Mouse (Mus musculus): ENCODE results near the gene Astn2. TPM values are rescaled to one million over a fixed set of nuclear protein-coding genes. Genes with fewer than 3 reads are reported as not detected.

The Astn2 gene
- polyA plus RNA-seq, 1 experiment, result 1.1 TPM

GRCm38 (mm10) chr4:65976251-65976650 is 428.2 kb downstream of the Astn2 start:
- Histone ChIP-seq H3K4me1 (ENCODE audit: control insufficient read depth, insufficient read depth, low read length) (no peaks in the 10 kb centered on the region), H3K27ac (ENCODE audit: control insufficient read depth, insufficient read depth, low read depth, low read length, poor library complexity) (no peak overlapping the region), H3K4me3 (replicated peaks; ENCODE audit: control insufficient read depth, low read depth, low read length) (no peak overlapping the region)
- TF ChIP-seq POLR2A (IDR thresholded peaks at IDR 0.05; ENCODE audit: borderline replicate concordance, control insufficient read depth, low read depth, low read length), result no peak
- no peak for TF ChIP-seq CTCF (IDR thresholded peaks at IDR 0.05; ENCODE audit: control insufficient read depth, insufficient read depth, low read length)
- 73% methylated on average over 3 of the region's 3 CpGs for WGBS

- H3K4me3 ChIP-seq (replicated peaks; ENCODE audit: control insufficient read depth, low read depth, low read length), result no peak overlapping the region
- no peak overlapping the region for H3K27ac ChIP-seq (ENCODE audit: control insufficient read depth, insufficient read depth, low read depth, low read length, poor library complexity)
- 84% methylated on average over 1 of the region's 1 CpGs for WGBS
- TF ChIP-seq POLR2A (IDR thresholded peaks at IDR 0.05; ENCODE audit: borderline replicate concordance, control insufficient read depth, low read depth, low read length), result no peak
- no peak for TF ChIP-seq CTCF (IDR thresholded peaks at IDR 0.05; ENCODE audit: control insufficient read depth, insufficient read depth, low read length)
- no peaks in the 10 kb centered on the region for H3K4me1 ChIP-seq (ENCODE audit: control insufficient read depth, insufficient read depth, low read length)
These were observed 432.0 kb downstream of the Astn2 start for GRCm38 (mm10) chr4:65972395-65972794.

DNA sequence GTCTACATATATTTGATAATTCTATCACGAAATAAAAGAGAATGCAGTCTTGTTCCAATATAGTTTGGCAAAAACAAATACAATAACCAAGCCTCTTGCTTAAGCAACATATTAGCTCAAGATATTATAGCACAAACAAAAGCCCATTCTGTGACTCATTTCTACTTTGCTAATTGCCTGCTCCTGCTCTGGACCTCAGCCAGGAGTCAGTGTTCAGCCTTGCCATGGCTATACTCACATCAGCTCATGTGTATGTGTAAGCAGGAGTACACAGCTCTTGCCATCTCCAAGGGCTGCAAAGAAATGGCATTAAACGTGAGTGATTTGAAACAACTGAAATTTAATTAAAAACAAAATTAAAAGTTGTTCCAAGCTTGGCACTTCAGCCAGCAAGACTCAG is 435.1 kb downstream of the Astn2 start:
- no peaks in the 10 kb centered on the region for H3K4me1 ChIP-seq (ENCODE audit: control insufficient read depth, insufficient read depth, low read length)
- TF ChIP-seq CTCF (IDR thresholded peaks at IDR 0.05; ENCODE audit: control insufficient read depth, insufficient read depth, low read length), result no peak
- no peak for TF ChIP-seq POLR2A (IDR thresholded peaks at IDR 0.05; ENCODE audit: borderline replicate concordance, control insufficient read depth, low read depth, low read length)
- no peak overlapping the region for H3K27ac ChIP-seq (ENCODE audit: control insufficient read depth, insufficient read depth, low read depth, low read length, poor library complexity)
- 55% methylated on average over 2 of the region's 2 CpGs for WGBS
- no peak overlapping the region for H3K4me3 ChIP-seq (replicated peaks; ENCODE audit: control insufficient read depth, low read depth, low read length)

DNA sequence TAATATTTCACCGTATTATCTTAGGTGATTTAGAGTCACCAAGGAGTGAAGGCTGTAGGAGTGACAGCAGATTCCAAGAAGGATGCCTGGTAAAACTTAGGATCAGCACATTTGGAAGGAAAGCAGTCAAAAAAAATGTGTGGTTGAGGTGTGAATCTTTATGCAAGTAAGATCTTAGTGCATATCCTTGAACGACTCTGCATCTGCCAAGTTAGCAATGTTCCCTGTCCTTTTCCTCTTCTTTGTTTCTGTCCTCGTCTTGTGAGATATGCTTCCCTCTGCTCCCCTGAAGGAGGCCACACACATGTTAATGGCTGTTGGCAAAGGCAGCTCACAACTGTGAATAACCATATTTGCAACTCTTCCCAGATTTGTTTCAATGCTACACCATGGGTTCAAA is 439.8 kb downstream of the Astn2 start:
- WGBS, result 57% methylated on average over 3 of the region's 3 CpGs
- Histone ChIP-seq H3K4me3 (replicated peaks; ENCODE audit: control insufficient read depth, low read depth, low read length) (no peak overlapping the region), H3K4me1 (ENCODE audit: control insufficient read depth, insufficient read depth, low read length) (no peaks in the 10 kb centered on the region), H3K27ac (ENCODE audit: control insufficient read depth, insufficient read depth, low read depth, low read length, poor library complexity) (no peak overlapping the region)
- TF ChIP-seq POLR2A (IDR thresholded peaks at IDR 0.05; ENCODE audit: borderline replicate concordance, control insufficient read depth, low read depth, low read length), result no peak
- no peak for TF ChIP-seq CTCF (IDR thresholded peaks at IDR 0.05; ENCODE audit: control insufficient read depth, insufficient read depth, low read length)

GRCm38 (mm10) chr4:65959188-65959759 is 445.1 kb downstream of the Astn2 start:
- H3K27ac ChIP-seq (ENCODE audit: control insufficient read depth, insufficient read depth, low read depth, low read length, poor library complexity), result no peak overlapping the region
- WGBS, result 80% methylated on average over 5 of the region's 5 CpGs
- no peak for TF ChIP-seq CTCF (IDR thresholded peaks at IDR 0.05; ENCODE audit: control insufficient read depth, insufficient read depth, low read length)
- no peak for TF ChIP-seq POLR2A (IDR thresholded peaks at IDR 0.05; ENCODE audit: borderline replicate concordance, control insufficient read depth, low read depth, low read length)
- H3K4me3 ChIP-seq (replicated peaks; ENCODE audit: control insufficient read depth, low read depth, low read length), result no peak overlapping the region
- no peaks in the 10 kb centered on the region for H3K4me1 ChIP-seq (ENCODE audit: control insufficient read depth, insufficient read depth, low read length)

DNA sequence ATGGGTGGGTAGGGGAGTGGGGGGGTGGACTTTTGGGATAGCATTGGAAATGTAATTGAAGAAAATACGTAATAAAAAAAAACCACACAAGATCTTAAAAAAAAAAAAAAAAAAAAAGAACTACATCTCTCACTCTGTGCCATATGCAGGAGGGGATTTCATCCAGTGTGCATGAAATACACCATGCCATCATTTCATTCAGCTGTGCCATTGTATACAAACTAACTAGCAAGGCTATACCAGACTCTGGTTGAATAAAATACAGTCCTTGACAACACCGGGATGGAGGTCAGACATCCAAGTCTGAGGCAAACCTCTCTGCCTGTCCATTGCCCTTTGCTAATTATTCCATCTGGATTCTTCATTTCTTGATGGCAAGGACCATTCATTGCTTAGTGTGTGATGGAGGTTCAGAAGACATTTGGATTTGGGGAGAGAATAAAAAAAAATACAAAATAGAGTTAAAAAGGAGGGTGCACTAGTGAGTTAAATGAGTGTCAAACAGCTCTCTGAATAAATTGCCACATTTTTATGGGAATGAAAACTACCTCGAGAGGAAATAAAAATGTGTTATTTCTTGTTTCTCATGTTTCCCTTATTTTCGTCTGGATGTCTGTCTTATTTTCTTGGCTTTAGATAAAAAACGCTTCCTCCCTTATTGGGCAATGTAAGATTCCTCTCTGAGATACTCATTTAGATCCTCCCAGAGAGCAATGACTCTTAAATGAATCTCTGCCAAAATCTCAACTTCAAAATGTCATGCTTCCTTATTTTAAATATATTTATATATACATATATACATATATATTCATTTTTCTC is 445.8 kb downstream of the Astn2 start:
- WGBS, result 81% methylated on average over 5 of the region's 5 CpGs
- Histone ChIP-seq H3K4me3 (replicated peaks; ENCODE audit: control insufficient read depth, low read depth, low read length) (no peak overlapping the region), H3K4me1 (ENCODE audit: control insufficient read depth, insufficient read depth, low read length) (no peaks in the 10 kb centered on the region), H3K27ac (ENCODE audit: control insufficient read depth, insufficient read depth, low read depth, low read length, poor library complexity) (no peak overlapping the region)
- TF ChIP-seq POLR2A (IDR thresholded peaks at IDR 0.05; ENCODE audit: borderline replicate concordance, control insufficient read depth, low read depth, low read length) (no peak), CTCF (IDR thresholded peaks at IDR 0.05; ENCODE audit: control insufficient read depth, insufficient read depth, low read length) (no peak)

GRCm38 (mm10) chr4:65951918-65952317 is 452.5 kb downstream of the Astn2 start:
- Histone ChIP-seq H3K4me3 (replicated peaks; ENCODE audit: control insufficient read depth, low read depth, low read length) (no peak overlapping the region), H3K4me1 (ENCODE audit: control insufficient read depth, insufficient read depth, low read length) (no peaks in the 10 kb centered on the region), H3K27ac (ENCODE audit: control insufficient read depth, insufficient read depth, low read depth, low read length, poor library complexity) (no peak overlapping the region)
- 77% methylated on average over 1 of the region's 1 CpGs for WGBS
- TF ChIP-seq POLR2A (IDR thresholded peaks at IDR 0.05; ENCODE audit: borderline replicate concordance, control insufficient read depth, low read depth, low read length), result no peak
- no peak for TF ChIP-seq CTCF (IDR thresholded peaks at IDR 0.05; ENCODE audit: control insufficient read depth, insufficient read depth, low read length)

- no peaks in the 10 kb centered on the region for H3K4me1 ChIP-seq (ENCODE audit: control insufficient read depth, insufficient read depth, low read length)
- H3K27ac ChIP-seq (ENCODE audit: control insufficient read depth, insufficient read depth, low read depth, low read length, poor library complexity), result no peak overlapping the region
- TF ChIP-seq POLR2A (IDR thresholded peaks at IDR 0.05; ENCODE audit: borderline replicate concordance, control insufficient read depth, low read depth, low read length) (no peak), CTCF (IDR thresholded peaks at IDR 0.05; ENCODE audit: control insufficient read depth, insufficient read depth, low read length) (no peak)
- WGBS, result 78% methylated on average over 3 of the region's 3 CpGs
- no peak overlapping the region for H3K4me3 ChIP-seq (replicated peaks; ENCODE audit: control insufficient read depth, low read depth, low read length)
These were observed 457.2 kb downstream of the Astn2 start for GRCm38 (mm10) chr4:65947141-65947649.

All from bone marrow, adult 2 months (tissue).